Mouse (Mus musculus): ENCODE measurements at regions not wholly inside any gene's neighbourhood (a gene's known extent, or its start where the extent isn't known, plus 50 kb on each side); places are given as distances from the start of the nearest gene placed in this dataset.

GRCm38 (mm10) chr6:137931318-137931717 lies 148.4 kb downstream of the Slc15a5 start:
- in situ Hi-C loops (cut with MboI, MseI) = no loop called here

- in situ Hi-C loops (cut with MboI, MseI) = loop anchor here (10.0 kb wide), 1 partner anchor 299 kb away; no protein-coding TSS in a partner anchor
Observed at GRCm38 (mm10) chr6:137923364-137923763, 156.4 kb downstream of the Slc15a5 start.

- in situ Hi-C loops (cut with MboI, MseI) = no loop called here
Observed at GRCm38 (mm10) chr6:137918156-137918555, 161.6 kb downstream of the Slc15a5 start.

- in situ Hi-C loops (cut with MboI, MseI) = no loop called here
Observed at GRCm38 (mm10) chr6:137907836-137908235, 153.5 kb downstream of the Dera start.

All from T-helper 1 cell (primary cell).